Comparison of ENCODE assay signal across 14 mouse cellular contexts in genomic region chr4:125687078-125687477, GRCm38 (mm10).
"Had no signal": no experiment of that assay in that cellular context is flagged by ENCODE, and none has a peak within 500 bp of the region (broad histone marks: within the 10 kb centered on the region; RNA-seq: fewer than 3 reads in every experiment).

No protein-coding gene starts in this region.

- H3K27ac ChIP-seq: limb, embryonic 13.5 days; liver, embryonic 14.5 days; neural tube, embryonic 12.5 days; stomach, embryonic 15.5 days had no signal

- H3K4me3 ChIP-seq: limb, embryonic 13.5 days; neural tube, embryonic 12.5 days; stomach, embryonic 15.5 days had no signal

- H3K36me3 ChIP-seq: limb, embryonic 13.5 days; neural tube, embryonic 12.5 days; stomach, embryonic 15.5 days had no signal

- H3K9me3 ChIP-seq: limb, embryonic 13.5 days; neural tube, embryonic 12.5 days; stomach, embryonic 15.5 days had no signal

- H3K4me1 ChIP-seq: neural tube, embryonic 12.5 days; stomach, embryonic 15.5 days had no signal

- H3K27me3 ChIP-seq: neural tube, embryonic 12.5 days; stomach, embryonic 15.5 days had no signal

- H3K9ac ChIP-seq: limb, embryonic 13.5 days; liver, embryonic 14.5 days; neural tube, embryonic 12.5 days; stomach, embryonic 15.5 days had no signal

- DNase-seq: kidney, adult 8-10 months; kidney, postnatal 36 days; layer of hippocampus, adult 9-11 months; layer of hippocampus, postnatal 36 days; lung, adult 18-20 months; retina, postnatal 1 day; right cerebral cortex, postnatal 14 days; thymus, adult 2 months; thymus, postnatal 36 days had no signal

- ATAC-seq: intestine, embryonic 16.5 days had no signal

- H3K4me2 ChIP-seq: limb, embryonic 13.5 days; neural tube, embryonic 12.5 days; stomach, embryonic 15.5 days had no signal
